Mouse (Mus musculus) yolk sac, embryonic 10.5 days (tissue): Measurements from ENCODE around the gene Gtpbp3.

Experiments
- DNase-seq: peaks from one replicate; pipeline ENCODE4 v3.0.0-alpha.2; 2017; ENCODE audit warnings: low spot score

Gtpbp3 gene

GRCm38 (mm10) chr8:71487691-71488445 lies at the start of gene Gtpbp3:
TSS of gene Gtpbp3 (plus strand) at chr8:71488103.
- DNase-seq, result peak; percentile 63

- DNase-seq, result no peak
Observed at GRCm38 (mm10) chr8:71441404-71441803, 46.5 kb upstream of the Gtpbp3 start.

GRCm38 (mm10) chr8:71445096-71445495 lies 42.8 kb upstream of the Gtpbp3 start:
- no peak for DNase-seq

GRCm38 (mm10) chr8:71451337-71451736 lies 36.6 kb upstream of the Gtpbp3 start:
- no peak for DNase-seq

- no peak for DNase-seq
Observed at GRCm38 (mm10) chr8:71451777-71452176, 36.1 kb upstream of the Gtpbp3 start.

- DNase-seq, result no peak
Observed at GRCm38 (mm10) chr8:71452669-71453068, 35.2 kb upstream of the Gtpbp3 start.

GRCm38 (mm10) chr8:71454668-71455067 lies 33.2 kb upstream of the Gtpbp3 start:
- DNase-seq, result no peak

- DNase-seq, result no peak
Observed at GRCm38 (mm10) chr8:71456906-71457305, 31.0 kb upstream of the Gtpbp3 start.

GRCm38 (mm10) chr8:71457659-71458270 lies 30.1 kb upstream of the Gtpbp3 start:
- DNase-seq, result no peak

GRCm38 (mm10) chr8:71460716-71461115 lies 27.2 kb upstream of the Gtpbp3 start:
- no peak for DNase-seq

GRCm38 (mm10) chr8:71461152-71461840 lies 26.6 kb upstream of the Gtpbp3 start:
- no peak for DNase-seq

- DNase-seq, result no peak
Observed at GRCm38 (mm10) chr8:71462191-71462590, 25.7 kb upstream of the Gtpbp3 start.

GRCm38 (mm10) chr8:71462786-71463185 lies 25.1 kb upstream of the Gtpbp3 start:
- DNase-seq, result peak; percentile 22

- DNase-seq, result peak; percentile 95
Observed at GRCm38 (mm10) chr8:71463188-71464033, 24.5 kb upstream of the Gtpbp3 start, which contains the start of gene Abhd8. TSS of gene Abhd8 (minus strand) at chr8:71463655.

GRCm38 (mm10) chr8:71464513-71465500 lies 23.1 kb upstream of the Gtpbp3 start, which contains the start of gene Mrpl34:
TSS of gene Mrpl34 (plus strand) at chr8:71464959.
- DNase-seq, result peak; percentile 99

GRCm38 (mm10) chr8:71465733-71466132 lies 22.2 kb upstream of the Gtpbp3 start:
- no peak for DNase-seq

- DNase-seq, result no peak
Observed at GRCm38 (mm10) chr8:71466198-71466597, 21.7 kb upstream of the Gtpbp3 start.

- DNase-seq, result no peak
Observed at GRCm38 (mm10) chr8:71467201-71467600, 20.7 kb upstream of the Gtpbp3 start.

- no peak for DNase-seq
Observed at GRCm38 (mm10) chr8:71468001-71468400, 19.9 kb upstream of the Gtpbp3 start.

- peak; percentile 97 for DNase-seq
Observed at GRCm38 (mm10) chr8:71468916-71469315, 19.0 kb upstream of the Gtpbp3 start, which contains the start of gene Dda1. TSS of gene Dda1 (plus strand) at chr8:71469199.

GRCm38 (mm10) chr8:71469411-71469810 lies 18.5 kb upstream of the Gtpbp3 start:
- peak; percentile 81 for DNase-seq
